Mouse (Mus musculus): ENCODE data around the gene Nudt15. TPM values are rescaled to one million over a fixed set of nuclear protein-coding genes. Genes with fewer than 3 reads are reported as not detected.

The Nudt15 gene
- polyA plus RNA-seq, 1 experiment from 2014 or later, result 4.2 TPM

DNA sequence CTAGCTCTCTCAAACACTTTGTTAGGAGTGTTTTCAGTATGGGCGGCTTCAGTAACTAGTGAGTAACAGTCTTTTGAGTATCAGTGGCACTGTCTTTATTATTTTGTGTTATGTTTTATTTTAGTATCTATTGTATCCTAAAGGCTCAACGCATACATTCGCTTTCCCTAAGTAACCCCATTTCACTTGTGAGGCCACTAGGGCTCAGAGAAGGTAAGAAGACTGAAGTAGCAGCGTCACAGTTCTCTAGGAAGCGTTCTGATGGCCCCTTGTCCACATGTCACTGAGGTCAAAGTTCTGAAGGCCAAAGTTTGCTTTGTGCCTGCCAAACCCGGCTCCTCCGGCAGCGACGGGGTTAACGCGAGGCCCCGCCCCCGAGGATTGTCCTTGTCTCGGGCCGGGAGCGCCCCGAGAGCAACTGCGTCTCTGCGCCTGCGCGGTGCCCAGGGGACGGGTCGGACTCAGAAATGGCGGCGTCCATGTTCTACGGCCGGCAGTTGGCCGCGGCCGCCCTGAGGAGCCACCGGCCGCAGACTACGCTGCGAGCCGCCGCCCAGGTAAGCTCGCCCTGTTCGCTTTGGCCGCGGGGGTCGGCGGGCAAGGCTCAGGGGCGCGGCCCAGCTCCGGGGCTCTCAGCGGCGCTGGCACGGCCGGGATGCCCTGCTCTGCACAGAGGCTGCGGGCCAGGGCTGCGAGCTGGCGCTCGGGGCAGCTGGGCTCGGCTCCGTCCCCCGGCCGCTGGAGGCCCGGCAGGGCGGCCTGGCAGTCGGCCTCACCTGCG, 4.5 kb upstream of the Nudt15 start:
- Histone ChIP-seq H3K4me2 (peak overlapping the region; percentile 90), H3K4me3 (ENCODE audit: low read depth, low read length) (peak overlapping the region; percentile 100), H3K36me3 (ENCODE audit: control insufficient read depth, insufficient read depth, low read length) (0 out of 2 replicates have a peak, but pooled peaks cover 3% of the 10 kb centered on the region), H3K9me3 (replicated peaks; ENCODE audit: control insufficient read depth, low read length) (no peaks in the 10 kb centered on the region), H3K27me3 (ENCODE audit: control insufficient read depth, insufficient read depth, low read length) (no peaks in the 10 kb centered on the region), H3K9ac (ENCODE audit: low read depth, low read length) (peak overlapping the region; percentile 98), H3K27ac (ENCODE audit: low read depth, low read length) (peak overlapping the region; percentile 62), H3K4me1 (ENCODE audit: control insufficient read depth, insufficient read depth, low read length) (peaks cover 10% of the 10 kb centered on the region)
- WGBS (ENCODE audit: insufficient replicate concordance), result 5% methylated on average over 56 of the region's 61 CpGs
- peak; percentile 92 for ATAC-seq (replicated peaks; ENCODE audit: insufficient number of reproducible peaks, low FRiP score, low TSS enrichment)

GRCm38 (mm10) chr14:73551164-73551563, 3.1 kb upstream of the Nudt15 start:
- Histone ChIP-seq H3K9me3 (replicated peaks; ENCODE audit: control insufficient read depth, low read length) (no peaks in the 10 kb centered on the region), H3K4me1 (ENCODE audit: control insufficient read depth, insufficient read depth, low read length) (peaks cover 10% of the 10 kb centered on the region), H3K4me2 (no peak overlapping the region), H3K4me3 (ENCODE audit: low read depth, low read length) (no peak overlapping the region), H3K36me3 (ENCODE audit: control insufficient read depth, insufficient read depth, low read length) (0 out of 2 replicates have a peak, but pooled peaks cover 2% of the 10 kb centered on the region), H3K27me3 (ENCODE audit: control insufficient read depth, insufficient read depth, low read length) (no peaks in the 10 kb centered on the region), H3K27ac (ENCODE audit: low read depth, low read length) (no peak overlapping the region), H3K9ac (ENCODE audit: low read depth, low read length) (no peak overlapping the region)
- WGBS (ENCODE audit: insufficient replicate concordance), result 79% methylated on average over 6 of the region's 6 CpGs
- ATAC-seq (replicated peaks; ENCODE audit: insufficient number of reproducible peaks, low FRiP score, low TSS enrichment), result no peak

- Histone ChIP-seq H3K27me3 (ENCODE audit: control insufficient read depth, insufficient read depth, low read length) (no peaks in the 10 kb centered on the region), H3K27ac (ENCODE audit: low read depth, low read length) (no peak overlapping the region), H3K4me1 (ENCODE audit: control insufficient read depth, insufficient read depth, low read length) (peaks cover 10% of the 10 kb centered on the region), H3K4me3 (ENCODE audit: low read depth, low read length) (no peak overlapping the region), H3K9me3 (replicated peaks; ENCODE audit: control insufficient read depth, low read length) (no peaks in the 10 kb centered on the region), H3K36me3 (ENCODE audit: control insufficient read depth, insufficient read depth, low read length) (no peaks in the 10 kb centered on the region), H3K4me2 (no peak overlapping the region), H3K9ac (ENCODE audit: low read depth, low read length) (no peak overlapping the region)
- WGBS (ENCODE audit: insufficient replicate concordance), result 41% methylated on average over 8 of the region's 8 CpGs
- ATAC-seq (replicated peaks; ENCODE audit: insufficient number of reproducible peaks, low FRiP score, low TSS enrichment), result no peak
Observed at GRCm38 (mm10) chr14:73550732-73551131, 2.7 kb upstream of the Nudt15 start.

DNA sequence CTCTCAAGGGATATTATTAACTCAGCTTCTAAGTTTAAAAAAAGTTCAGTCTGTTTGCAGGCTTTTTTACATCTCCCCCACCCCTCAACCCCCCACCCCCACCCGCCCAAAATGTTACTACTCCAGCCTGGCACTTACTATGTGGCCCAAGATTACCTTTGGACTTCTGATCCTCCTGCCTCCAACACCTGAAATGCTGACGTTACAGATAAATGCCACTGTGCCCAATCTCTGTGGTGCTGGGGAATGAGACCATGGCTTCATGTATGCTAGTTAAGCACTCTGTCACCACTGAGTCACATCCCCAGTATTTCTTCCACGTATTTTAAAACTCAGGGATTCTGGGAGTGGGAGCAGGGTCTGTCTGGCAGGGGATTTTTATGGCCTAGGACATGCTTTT, 2.2 kb upstream of the Nudt15 start:
- no peaks in the 10 kb centered on the region for H3K9me3 ChIP-seq (replicated peaks; ENCODE audit: control insufficient read depth, low read length)
- no peak overlapping the region for H3K27ac ChIP-seq (ENCODE audit: low read depth, low read length)
- no peak for ATAC-seq (replicated peaks; ENCODE audit: insufficient number of reproducible peaks, low FRiP score, low TSS enrichment)
- WGBS (ENCODE audit: insufficient replicate concordance), result 37% methylated on average over 3 of the region's 3 CpGs
- H3K4me3 ChIP-seq (ENCODE audit: low read depth, low read length), result no peak overlapping the region
- peaks cover 10% of the 10 kb centered on the region for H3K4me1 ChIP-seq (ENCODE audit: control insufficient read depth, insufficient read depth, low read length)
- no peak overlapping the region for H3K9ac ChIP-seq (ENCODE audit: low read depth, low read length)
- H3K27me3 ChIP-seq (ENCODE audit: control insufficient read depth, insufficient read depth, low read length), result no peaks in the 10 kb centered on the region
- H3K4me2 ChIP-seq, result no peak overlapping the region
- no peaks in the 10 kb centered on the region for H3K36me3 ChIP-seq (ENCODE audit: control insufficient read depth, insufficient read depth, low read length)

DNA sequence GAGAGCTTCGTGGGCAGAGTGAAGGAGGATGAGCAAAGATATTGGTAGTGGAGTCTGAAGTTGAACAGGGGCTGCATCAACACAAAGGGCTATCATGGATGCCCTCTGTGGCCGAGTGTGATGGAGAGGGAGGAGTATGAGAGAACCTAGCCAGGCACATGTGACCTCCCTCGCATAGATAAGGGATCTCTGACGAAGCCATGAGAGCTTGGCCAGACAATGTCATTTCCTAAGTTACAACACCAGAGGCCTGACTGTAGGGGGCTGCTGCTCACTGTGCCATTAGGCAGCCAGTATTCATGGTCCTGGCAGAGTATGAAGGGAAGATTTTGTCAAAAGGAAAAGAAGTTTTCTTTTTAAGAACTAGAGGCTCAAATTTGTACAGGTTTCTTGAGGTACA, 1.0 kb downstream of the Nudt15 start:
- no peak overlapping the region for H3K4me2 ChIP-seq
- H3K27ac ChIP-seq (ENCODE audit: low read depth, low read length), result no peak overlapping the region
- no peak overlapping the region for H3K4me3 ChIP-seq (ENCODE audit: low read depth, low read length)
- H3K9ac ChIP-seq (ENCODE audit: low read depth, low read length), result no peak overlapping the region
- WGBS (ENCODE audit: insufficient replicate concordance), result 53% methylated on average over 4 of the region's 4 CpGs
- no peaks in the 10 kb centered on the region for H3K4me1 ChIP-seq (ENCODE audit: control insufficient read depth, insufficient read depth, low read length)
- ATAC-seq (replicated peaks; ENCODE audit: insufficient number of reproducible peaks, low FRiP score, low TSS enrichment), result no peak
- H3K9me3 ChIP-seq (replicated peaks; ENCODE audit: control insufficient read depth, low read length), result no peaks in the 10 kb centered on the region
- no peaks in the 10 kb centered on the region for H3K36me3 ChIP-seq (ENCODE audit: control insufficient read depth, insufficient read depth, low read length)
- H3K27me3 ChIP-seq (ENCODE audit: control insufficient read depth, insufficient read depth, low read length), result no peaks in the 10 kb centered on the region

DNA sequence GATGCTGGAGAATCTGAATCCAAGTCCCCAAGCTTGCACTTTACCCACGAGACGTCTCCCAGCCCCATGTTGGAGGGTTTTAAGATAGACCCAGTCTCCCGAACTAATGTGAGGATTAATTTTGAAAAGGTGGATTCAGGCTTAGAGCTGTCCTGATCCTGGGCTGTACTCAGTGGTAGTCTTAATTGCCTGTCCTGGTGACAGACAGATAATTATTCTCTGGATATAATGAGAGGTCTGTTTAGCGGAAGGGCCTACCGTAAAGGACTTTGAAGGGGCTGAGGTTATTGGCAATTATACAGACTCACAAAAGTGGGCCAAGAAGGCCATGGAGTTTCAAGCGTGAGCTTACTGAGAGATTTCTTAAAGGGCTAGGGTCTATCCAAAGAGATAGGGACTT, 4.3 kb downstream of the Nudt15 start:
- H3K9me3 ChIP-seq (replicated peaks; ENCODE audit: control insufficient read depth, low read length), result no peaks in the 10 kb centered on the region

GRCm38 (mm10) chr14:73535641-73536040, 12.4 kb downstream of the Nudt15 start:
- WGBS (ENCODE audit: insufficient replicate concordance), result 85% methylated on average over 2 of the region's 2 CpGs
- Histone ChIP-seq H3K4me1 (ENCODE audit: control insufficient read depth, insufficient read depth, low read length) (no peaks in the 10 kb centered on the region), H3K27ac (ENCODE audit: low read depth, low read length) (no peak overlapping the region), H3K9me3 (replicated peaks; ENCODE audit: control insufficient read depth, low read length) (no peaks in the 10 kb centered on the region), H3K9ac (ENCODE audit: low read depth, low read length) (no peak overlapping the region), H3K4me2 (no peak overlapping the region), H3K36me3 (ENCODE audit: control insufficient read depth, insufficient read depth, low read length) (no peaks in the 10 kb centered on the region), H3K27me3 (ENCODE audit: control insufficient read depth, insufficient read depth, low read length) (no peaks in the 10 kb centered on the region), H3K4me3 (ENCODE audit: low read depth, low read length) (no peak overlapping the region)
- no peak for ATAC-seq (replicated peaks; ENCODE audit: insufficient number of reproducible peaks, low FRiP score, low TSS enrichment)

More for the DNA sequence above, 4.3 kb downstream of the Nudt15 start:
- no peak overlapping the region for H3K4me2 ChIP-seq
- no peaks in the 10 kb centered on the region for H3K36me3 ChIP-seq (ENCODE audit: control insufficient read depth, insufficient read depth, low read length)
- 75% methylated on average over 6 of the region's 6 CpGs for WGBS (ENCODE audit: insufficient replicate concordance)
- H3K9ac ChIP-seq (ENCODE audit: low read depth, low read length), result no peak overlapping the region
- no peak overlapping the region for H3K27ac ChIP-seq (ENCODE audit: low read depth, low read length)
- no peak overlapping the region for H3K4me3 ChIP-seq (ENCODE audit: low read depth, low read length)
- no peak for ATAC-seq (replicated peaks; ENCODE audit: insufficient number of reproducible peaks, low FRiP score, low TSS enrichment)
- H3K4me1 ChIP-seq (ENCODE audit: control insufficient read depth, insufficient read depth, low read length), result no peaks in the 10 kb centered on the region
- H3K27me3 ChIP-seq (ENCODE audit: control insufficient read depth, insufficient read depth, low read length), result no peaks in the 10 kb centered on the region

- 71% methylated on average over 6 of the region's 6 CpGs for WGBS (ENCODE audit: insufficient replicate concordance)
- H3K4me3 ChIP-seq (ENCODE audit: low read depth, low read length), result no peak overlapping the region
- H3K36me3 ChIP-seq (ENCODE audit: control insufficient read depth, insufficient read depth, low read length), result no peaks in the 10 kb centered on the region
- no peak overlapping the region for H3K27ac ChIP-seq (ENCODE audit: low read depth, low read length)
- ATAC-seq (replicated peaks; ENCODE audit: insufficient number of reproducible peaks, low FRiP score, low TSS enrichment), result no peak
- H3K4me1 ChIP-seq (ENCODE audit: control insufficient read depth, insufficient read depth, low read length), result no peaks in the 10 kb centered on the region
- H3K9me3 ChIP-seq (replicated peaks; ENCODE audit: control insufficient read depth, low read length), result no peaks in the 10 kb centered on the region
- H3K9ac ChIP-seq (ENCODE audit: low read depth, low read length), result no peak overlapping the region
- no peaks in the 10 kb centered on the region for H3K27me3 ChIP-seq (ENCODE audit: control insufficient read depth, insufficient read depth, low read length)
- H3K4me2 ChIP-seq, result no peak overlapping the region
Observed at GRCm38 (mm10) chr14:73533755-73534465, 14.1 kb downstream of the Nudt15 start.
